Mouse (Mus musculus): ENCODE data around the gene Fam20b.

DNA sequence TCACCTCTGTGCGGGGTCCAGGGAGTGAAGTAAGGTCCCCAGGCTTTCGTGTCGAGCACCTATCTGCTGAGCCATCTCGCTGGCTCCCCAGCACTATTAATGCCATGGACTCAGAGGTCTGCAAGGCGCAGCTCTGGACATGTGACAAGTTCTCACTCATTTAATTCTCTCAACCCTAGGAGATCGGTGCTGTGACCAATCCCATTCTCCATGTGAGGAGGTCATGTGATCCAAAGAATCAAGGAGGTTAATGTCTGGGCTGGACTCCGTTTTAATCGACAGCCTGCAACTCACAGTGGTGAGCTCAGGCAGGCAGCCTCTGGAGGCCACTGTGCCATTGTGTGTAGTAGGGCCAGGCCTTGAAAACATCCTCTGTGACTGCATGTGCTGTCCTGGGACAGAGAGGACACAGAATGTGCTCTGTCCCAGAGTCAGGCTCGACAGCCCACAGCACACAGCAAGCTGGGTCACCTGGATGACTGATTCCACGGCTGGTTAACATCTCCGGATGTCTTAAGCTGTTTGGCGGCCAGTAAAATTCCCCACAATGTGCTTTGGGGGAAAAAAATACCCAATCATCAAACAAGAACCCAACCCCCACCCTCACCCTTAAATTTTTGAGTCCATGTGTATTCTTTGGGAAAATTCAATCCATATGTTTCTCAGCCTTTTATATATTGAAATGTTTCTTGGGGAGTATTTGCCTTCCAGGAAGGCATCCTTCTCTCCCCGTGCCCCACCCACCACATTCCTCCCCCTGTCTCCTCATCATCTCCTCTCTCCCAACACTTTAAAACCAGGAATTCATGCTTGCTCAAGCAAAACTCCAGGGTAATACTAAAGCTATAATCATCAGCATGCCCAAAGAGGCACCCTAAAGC lies 41.9 kb upstream of the Fam20b start:
- TF ChIP-seq CTCF (IDR thresholded peaks at IDR 0.05; ENCODE audit: borderline replicate concordance, insufficient read depth, low read depth, low read length) = no peak
- TF ChIP-seq POLR2A (IDR thresholded peaks at IDR 0.05; ENCODE audit: borderline replicate concordance, insufficient read depth, low read length) = no peak

Data from cerebellum, adult 2 months (tissue).